Mouse (Mus musculus) kidney, postnatal 4 days (tissue): ENCODE results near the gene Tcf15.
A peak's percentile ranks its signal among the peaks of the same experiment; 100 is the strongest.

Experiments used
- DNase-seq, 2 experiments: peaks; one replicate each; pipeline ENCODE4 v3.0.0; 2021; ENCODE audit warnings: mixed read lengths in 2 of 2

Tcf15 gene

DNA sequence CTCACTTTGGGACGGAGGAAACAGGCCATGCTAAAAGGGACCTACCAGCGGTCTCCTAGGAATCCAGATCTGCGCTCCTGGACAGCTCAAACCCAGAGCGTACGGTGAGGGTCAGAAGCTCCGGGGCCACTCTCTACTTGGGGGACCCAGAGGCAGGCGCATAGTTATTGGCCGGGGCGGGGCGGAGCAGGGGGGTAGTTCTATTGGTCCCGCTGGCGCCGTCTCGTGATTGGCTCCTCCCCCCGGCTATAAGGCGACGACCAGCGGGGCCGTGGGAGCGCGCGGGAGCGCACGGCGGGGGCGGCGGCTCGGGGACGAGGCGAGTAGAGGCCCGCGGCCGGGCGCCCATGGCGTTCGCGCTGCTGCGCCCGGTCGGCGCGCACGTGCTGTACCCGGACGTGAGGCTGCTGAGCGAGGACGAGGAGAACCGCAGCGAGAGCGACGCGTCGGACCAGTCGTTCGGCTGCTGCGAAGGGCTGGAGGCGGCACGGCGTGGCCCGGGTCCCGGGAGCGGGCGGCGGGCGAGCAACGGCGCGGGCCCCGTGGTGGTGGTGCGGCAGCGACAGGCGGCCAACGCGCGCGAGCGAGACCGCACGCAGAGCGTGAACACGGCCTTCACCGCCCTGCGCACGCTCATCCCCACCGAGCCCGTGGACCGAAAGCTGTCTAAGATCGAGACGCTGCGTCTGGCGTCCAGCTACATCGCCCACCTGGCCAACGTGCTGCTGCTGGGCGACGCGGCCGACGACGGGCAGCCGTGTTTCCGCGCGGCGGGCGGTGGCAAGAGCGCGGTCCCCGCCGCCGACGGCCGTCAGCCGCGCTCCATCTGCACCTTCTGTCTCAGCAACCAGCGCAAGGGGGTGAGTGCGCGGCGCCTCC lies at the start of gene Tcf15:
Gene Tcf15, plus strand, starts transcription at position 283 of the 879 bp plus-strand sequence.
- DNase-seq: peak; percentile 82 to 86

DNA sequence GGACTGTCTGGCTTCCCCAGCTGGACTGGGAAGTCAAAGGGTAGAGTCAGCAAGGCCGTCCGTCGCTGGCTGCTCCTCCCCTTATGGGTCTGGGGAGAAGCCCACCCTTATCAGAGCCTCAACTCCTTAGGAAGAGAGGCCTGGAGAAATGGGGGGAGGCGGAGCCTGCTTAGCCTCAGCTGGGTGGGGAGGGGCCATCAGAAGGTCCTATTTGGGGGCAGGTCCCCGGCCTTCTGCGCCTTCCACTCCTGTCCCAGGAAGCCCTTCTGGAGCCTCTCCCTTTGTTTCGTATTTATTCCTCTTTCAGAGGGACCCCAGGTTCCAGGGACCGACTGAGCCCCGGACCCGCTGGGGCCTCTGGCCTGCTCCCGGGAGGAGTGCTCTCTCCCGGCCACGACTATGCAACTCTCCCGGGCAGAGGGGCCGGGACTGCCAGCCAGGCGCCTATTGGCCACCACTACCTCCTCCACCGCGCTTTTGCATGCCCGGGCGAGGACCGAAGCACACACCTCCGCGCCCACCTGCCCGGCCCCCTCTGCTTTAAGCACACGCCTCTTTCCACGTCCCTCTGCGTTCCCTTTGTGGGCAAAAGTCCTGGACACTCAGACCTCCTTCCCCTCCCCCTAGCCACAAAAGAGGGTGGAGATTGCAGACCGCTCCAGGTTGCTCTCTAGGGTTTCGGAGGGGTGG lies 48.4 kb upstream of the Tcf15 start:
- peak; percentile 23 to 45 for DNase-seq

DNA sequence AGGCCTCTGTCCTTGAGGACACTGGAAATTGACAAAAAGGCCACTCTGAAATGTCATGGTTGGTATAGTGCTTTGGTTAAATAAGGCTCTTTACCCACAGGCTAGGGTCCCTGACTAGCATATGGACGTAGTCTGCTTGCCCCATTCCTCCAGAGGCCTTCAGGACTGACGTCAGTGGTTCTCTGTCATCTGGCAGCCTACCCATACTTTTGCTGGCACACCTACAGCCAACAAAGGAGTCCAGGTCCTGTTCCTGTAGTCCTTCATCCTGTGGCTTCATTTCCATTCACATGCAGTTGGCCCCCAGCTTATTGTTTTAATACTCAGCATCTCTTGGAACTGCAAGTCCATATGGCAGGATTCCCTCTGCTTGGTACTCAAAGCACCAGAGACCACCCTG lies 46.4 kb upstream of the Tcf15 start:
- no peak for DNase-seq

DNA sequence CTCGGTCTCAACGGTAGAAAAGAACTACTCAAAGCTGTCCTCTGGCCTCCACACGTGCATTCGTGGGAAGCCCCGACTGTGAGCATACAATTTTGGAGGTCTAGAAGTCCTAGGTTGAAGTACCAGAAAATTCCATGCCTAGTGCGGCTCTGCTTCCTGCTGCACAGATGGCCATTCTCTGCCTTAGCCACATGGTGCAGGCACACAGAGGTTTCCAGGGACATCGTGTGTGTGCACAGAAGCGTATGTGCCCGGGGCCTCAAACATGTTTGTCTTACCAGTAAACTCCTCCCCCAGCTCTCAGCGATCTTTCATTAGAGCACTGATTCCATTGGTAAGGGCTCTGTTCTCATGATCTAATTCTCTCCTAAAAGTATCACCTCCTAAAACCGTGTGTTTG lies 45.4 kb upstream of the Tcf15 start:
- DNase-seq: no peak

DNA sequence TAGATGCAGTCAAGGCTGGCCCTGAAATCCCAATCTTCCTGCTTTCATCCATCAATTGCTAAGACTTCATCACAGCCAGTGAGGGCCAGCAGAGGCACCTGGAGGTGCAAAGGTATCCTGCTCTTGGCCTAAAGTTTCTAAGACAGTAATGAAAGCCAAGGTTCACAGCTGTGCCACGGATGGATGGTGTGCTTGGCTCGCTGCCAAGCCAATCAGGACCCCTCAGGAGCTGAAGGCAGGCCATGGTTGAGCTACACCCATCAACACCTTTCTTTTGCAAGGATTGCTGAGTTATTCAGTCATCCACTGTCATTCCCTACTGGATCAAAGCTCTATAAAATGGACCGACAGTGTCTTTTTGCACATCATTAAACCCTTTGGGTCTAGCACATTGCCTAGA lies 43.8 kb upstream of the Tcf15 start:
- peak; percentile 28 to 67 for DNase-seq

DNA sequence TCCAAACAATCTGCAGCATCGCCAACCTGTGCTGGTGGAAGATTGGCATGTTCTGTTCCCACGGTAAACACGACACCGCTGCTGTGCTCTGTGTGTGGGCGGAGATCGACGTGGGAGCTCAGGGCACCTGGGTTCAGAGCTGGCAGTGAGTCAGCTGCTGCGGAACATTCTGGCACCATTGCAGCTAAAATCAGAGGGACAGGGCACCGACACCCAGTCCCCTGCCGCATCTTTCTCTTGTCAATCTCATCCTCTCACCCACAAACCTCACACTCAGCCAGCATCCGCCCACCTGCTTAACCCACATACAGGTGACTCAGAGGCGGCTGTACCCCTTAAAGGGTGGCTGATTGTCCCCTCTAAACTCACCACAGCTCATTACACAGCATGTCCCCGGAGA lies 41.6 kb upstream of the Tcf15 start:
- DNase-seq: no peak

DNA sequence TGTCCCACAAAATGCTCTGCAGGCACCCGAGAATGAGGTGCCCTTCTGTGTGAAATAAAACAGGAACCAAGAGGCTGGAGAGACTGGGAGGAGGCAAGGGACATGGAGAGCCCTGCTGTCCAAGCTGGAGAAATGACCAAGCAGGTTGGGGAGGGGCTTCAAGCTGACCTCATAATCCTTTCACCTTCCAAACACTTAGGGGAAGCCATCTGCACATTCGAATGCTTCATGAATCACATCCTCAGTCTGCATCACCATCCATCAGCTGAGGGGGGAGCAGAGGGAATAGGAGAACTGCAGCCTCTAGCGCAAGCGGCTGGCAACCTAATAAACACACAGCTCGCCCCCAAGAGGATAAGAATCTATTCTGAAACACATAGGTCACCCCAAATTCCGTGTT lies 41.0 kb upstream of the Tcf15 start:
- DNase-seq: no peak

DNA sequence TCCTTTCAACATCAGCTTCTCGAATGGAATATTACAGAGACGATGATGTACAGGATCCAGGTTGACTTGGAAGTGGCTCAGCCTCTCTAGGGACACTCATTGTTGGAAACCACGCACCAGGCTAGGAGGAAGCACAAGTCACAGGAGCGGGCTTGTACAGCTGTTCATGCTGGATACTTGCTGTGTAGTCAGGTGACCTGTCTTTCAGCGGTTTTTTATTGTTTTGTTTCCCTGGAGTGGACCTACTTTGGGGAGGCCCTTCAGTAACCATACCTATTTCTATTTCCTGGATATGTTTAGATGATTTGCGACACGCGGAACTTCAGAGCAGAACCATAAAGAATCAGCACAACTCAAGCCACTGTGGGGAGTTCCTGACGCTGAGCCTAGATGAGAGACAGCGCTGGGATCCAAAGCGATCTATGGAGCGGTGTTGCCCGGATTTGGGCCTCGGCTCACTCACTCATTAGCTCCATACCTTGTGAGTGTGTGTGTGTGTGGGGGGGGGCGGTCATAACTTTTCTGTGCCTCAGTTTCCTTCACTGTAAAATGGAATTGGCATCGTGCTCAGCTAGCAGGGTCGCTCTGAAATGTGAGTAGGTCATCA lies 38.5 kb upstream of the Tcf15 start:
- peak in 1 of 2 experiments; percentile 21 for DNase-seq

DNA sequence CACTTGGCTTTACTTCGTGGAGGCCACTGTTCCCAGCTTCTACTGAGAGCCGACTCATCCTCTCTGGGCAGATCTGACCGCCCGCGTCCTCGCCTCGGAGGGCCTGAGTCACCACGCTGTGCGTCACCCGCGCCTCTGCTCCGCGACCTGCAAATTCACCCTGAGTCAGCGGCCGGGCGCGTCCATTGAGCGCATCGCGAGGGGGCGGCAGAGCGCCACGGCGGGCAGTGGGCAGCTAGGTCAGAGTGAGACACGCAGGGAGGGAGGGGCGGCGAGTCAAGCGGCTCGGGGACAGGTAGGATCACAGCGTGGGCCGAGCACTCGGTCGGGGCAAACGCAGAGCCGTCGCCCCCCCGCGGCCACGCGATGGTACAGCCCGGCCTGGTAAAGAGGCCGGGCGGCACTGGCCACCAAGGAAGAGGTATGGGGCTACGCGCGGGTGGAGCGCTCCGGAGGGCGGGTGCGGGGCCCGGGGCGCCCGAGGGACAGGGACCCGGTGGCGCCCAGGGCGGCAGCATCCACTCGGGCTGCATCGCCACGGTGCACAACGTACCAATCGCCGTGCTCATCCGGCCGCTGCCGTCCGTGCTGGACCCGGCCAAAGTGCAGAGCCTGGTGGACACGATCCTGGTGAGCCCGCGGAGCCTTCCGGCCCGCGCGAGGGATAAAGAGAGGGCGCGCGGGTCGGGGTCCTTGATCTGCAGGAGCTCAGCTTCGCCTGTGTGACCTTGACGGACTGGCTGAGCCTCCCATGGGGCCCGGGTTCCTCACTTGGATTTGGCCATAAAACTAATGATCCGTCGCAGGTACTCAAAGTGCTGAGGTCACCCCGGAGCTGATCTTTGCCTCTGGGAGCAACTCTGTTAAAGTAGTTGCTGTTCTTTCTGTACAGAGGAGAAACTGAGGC lies 37.8 kb upstream of the Tcf15 start, which contains the start of gene Srxn1:
Gene Srxn1, plus strand, starts transcription at position 199 of the 907 bp plus-strand sequence.
- peak; percentile 85 to 92 for DNase-seq

DNA sequence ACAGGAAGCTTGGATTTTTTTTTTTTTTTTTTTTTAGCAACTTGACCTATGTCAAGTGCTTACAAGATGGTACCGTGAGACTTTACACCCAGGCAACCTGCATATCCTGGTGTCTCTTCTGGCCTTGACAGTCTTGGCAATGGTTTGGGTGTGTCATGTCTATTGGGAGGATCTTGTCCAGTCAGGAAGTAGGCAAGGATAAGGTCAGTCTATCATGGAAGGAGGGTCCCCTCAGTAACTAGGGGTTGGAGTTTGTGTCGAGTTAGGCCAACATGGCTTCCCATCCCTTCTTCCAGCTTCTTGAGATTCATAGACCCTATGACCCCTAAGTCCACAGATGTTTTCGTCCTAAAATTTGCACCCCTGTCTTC lies 37.2 kb upstream of the Tcf15 start:
- DNase-seq: no peak

DNA sequence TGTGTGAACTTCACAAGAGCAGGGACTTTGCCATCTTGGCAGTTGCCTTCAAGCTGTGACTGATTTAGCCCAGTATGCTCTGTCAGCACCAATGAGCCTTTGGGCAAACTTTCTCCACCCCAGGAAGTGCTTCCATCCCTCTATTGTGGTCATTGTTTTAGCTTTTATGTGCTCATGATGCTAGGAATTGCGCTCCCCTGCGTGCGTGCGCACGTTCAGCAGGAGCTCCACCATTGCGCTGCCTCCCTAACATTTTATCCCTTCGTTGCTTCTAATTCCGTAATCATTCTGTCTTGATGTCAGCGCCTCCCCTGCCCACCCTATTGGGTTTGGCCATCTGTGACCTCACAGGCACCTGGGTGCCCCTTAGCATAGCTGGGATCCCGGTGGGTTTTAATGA lies 36.8 kb upstream of the Tcf15 start:
- no peak for DNase-seq

DNA sequence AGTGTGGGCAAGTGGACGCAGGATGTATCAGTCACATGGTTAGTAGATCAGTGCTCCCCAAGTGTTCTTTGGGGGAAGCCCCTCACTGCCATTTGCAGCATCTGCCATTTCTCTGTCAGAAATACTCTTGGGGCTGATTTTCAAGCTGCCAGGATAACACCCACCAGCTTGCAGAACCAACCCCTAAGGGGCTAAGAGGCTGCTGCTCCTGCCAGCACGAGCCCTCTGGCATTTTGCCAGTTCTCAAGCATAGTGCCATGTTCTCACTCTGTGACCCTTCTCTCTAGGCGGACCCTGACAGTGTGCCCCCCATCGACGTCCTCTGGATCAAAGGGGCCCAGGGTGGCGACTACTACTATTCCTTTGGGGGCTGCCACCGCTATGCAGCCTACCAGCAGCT lies 34.7 kb upstream of the Tcf15 start:
- no peak for DNase-seq

DNA sequence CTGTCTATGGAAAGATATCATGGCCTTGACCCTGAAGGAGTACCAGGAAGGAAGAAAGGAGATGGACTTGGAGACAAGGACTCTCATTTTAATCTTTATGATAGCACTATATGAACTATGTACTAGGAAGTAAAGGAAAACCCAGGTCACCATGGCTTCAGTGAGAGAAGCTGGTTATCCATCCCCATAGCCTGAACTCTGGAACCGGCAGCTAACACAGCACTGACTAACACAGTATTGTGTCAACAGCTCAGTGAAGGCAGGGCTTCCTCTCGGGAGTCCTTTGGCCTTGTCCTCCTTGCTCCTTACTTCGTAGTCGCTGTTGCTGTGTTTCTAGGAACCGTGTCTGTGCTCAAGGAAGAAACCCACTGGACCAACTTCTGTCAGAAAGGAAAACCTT lies 34.0 kb upstream of the Tcf15 start:
- no peak for DNase-seq

DNA sequence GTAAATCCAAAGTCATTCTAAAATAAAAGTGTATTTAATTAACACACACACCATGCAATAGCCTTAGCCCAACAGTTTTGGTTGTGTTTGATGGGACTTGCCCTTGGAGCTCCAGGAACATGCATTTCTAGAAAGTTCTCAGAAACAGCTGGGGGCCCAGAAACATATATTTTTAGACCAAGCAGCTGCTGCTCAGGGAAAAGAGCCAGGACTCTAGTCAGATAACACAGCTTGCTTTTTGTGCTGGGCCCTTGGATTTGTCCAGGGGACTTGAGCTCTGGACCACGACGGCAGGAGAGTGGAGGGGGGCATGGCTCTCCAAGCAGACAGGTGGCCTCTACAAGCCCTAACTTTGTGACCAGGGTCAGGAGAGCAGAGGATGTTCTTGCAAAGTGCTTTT lies 32.0 kb upstream of the Tcf15 start:
- peak in 1 of 2 experiments; percentile 26 for DNase-seq

DNA sequence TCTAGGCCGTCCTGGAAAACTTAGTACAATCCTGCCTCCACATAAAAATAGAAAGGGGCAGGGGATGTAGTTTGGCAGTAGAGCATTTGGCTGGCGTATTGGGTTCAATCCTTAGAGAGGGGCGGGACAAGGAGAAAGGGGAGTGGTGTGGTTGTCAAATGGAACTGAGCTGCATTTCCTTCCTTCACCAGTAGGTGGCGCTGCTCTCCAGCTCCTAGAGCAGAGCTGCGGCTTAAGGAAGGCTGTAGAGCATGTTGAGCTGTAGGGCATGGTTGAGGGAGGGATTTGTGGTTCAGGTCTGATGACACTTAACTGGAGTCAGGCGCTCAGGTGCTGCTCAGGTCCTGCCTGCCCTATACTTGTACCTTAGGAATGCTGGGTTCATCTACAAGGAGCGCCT lies 31.4 kb upstream of the Tcf15 start:
- peak; percentile 96 to 97 for DNase-seq

DNA sequence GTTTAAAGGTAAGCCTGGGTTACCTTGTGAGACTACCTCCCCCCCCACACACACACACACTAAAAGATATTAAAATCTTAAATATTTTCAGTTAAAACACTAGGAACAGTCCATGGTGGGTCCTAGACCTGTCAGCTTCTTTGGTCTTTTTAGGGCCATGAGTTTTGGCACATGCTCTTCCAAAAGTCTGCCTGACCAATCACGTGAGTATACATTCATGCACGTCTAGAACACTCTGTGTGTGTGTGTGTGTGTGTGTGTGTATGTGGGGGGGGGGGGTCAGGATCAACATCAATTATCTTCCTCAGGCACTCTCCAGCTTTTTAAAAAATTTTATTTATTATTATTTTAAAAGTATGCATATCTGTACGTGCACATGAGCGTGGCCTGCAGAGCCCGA lies 30.9 kb upstream of the Tcf15 start:
- no peak for DNase-seq

DNA sequence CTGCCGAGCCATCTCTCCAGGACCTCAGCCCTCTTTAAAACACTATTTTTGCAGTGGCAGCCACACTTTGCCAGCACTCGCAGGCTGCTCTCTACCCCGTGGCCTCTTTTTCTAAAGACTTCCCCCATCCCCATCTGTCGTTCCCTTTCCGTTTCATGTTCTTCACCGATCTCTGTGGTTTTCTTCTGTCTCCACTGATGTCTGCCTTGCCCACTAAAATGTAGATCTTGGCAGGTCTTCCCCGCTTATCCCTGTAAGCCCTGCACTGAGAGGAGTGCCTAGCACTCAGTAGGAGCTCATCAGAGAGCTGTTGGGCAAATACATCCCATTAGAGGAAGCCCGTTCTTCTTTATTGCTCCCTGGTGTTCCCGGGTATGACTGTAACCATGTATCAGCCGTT lies 30.4 kb upstream of the Tcf15 start:
- no peak for DNase-seq

DNA sequence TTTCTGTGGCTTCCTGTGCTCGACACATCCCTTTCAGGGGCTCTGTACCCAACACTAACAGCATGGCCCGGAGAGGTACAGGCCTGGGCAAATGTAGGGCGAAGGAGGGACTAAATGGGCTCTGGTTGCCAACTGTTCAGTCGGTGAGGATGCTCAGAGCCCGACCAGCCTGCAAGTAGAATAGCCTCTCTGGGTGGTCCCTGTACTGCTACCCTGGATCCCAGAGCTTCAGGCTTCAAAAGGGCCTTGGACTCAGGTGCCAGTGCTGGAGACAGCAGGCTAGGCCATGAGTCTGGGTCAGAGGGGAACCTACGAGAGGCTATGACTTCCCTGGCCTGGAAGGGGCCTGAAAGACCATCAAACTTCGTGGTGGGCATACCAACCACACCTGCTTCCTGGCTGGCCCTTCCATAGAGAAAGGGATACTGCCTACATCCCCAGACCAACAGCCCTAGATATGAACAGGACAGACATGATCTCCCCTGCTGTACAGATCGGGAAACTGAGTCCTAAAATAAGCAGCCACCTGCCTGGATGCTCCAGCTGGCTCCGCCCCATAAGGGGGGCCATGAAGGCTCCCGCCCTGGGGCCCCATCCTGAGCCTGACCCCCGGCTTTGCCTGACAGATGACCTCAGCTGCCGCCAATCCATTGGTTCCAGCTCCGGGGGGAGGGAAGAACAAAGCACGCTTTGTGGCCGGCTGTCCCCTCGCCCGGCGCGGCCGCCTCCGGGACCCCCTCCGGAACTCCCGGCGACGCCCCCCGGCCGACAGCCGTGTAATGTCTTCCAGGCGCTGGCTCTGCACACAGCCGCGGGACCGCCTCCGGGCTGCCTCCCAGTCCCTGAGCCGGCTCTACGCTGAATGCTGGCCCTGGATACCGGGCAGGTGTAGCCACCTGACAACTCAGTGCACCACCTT lies 29.0 kb upstream of the Tcf15 start:
- peak; percentile 37 to 60 for DNase-seq

DNA sequence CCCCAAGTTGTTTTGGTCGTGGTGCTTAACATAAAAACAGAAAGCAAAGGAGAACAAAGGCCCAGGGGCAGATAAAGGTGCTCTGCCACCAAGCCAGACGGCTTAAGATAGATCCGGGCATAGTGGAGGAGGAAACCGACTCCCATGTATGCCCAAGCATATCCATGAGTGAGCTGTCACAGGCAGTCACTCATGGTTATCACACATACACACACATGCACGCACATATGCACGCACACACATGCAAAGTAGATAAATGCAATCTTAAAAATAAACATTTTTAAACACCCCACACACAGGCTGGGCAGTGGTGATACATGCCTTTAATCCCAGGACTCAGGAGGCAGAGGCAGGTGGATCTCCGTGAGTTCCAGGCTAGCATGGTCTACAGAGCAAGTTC lies 25.7 kb upstream of the Tcf15 start:
- no peak for DNase-seq

DNA sequence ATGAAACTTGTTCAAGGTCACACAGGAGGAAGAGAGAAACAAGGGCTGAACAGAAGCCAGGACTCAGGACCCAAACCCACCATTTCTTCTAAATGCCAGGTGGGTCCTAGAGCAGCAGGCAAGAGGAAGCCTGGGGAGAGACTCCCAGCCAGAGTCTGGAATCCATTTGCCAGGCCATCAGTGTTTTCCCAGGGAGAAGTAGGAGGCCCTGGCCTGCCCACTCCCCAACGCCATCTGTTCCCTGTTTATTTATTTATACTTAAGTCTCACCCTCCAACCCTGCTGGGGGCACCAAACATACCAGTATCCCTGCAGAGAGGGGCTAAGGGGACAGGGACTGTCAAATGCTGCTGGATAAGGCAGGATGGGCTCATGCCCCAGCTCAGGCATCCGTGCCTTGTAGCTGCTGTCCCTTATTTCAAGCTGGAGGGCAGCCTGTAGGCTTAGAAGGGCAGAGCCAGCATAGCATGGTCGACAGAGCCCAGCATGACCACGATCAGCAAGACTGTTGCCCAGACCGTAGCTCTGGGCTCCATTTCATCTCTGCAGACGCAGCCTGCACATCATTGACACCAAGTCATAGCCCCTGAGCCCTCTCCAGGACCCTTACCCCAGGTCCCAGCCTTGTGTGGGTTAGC lies 24.0 kb upstream of the Tcf15 start:
- no peak for DNase-seq

DNA sequence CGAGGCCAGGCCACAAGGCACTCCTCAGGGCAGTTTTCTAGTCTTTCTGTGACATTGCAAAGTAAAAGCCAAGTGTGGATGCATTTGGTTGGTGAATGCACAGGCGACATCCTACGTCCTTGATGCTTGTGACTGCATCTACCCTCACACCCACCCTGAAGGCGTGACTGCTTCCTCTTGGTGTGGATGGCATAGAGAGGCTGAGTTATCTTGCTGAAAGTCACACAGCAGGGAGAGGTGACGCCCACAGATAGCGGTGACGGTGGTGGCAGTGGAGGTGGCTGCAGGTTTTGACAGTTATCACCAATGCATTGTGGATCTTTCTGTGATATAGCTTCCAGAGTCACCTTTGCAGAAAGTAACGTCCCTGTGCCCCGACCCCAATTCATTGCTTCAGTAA lies 20.5 kb upstream of the Tcf15 start:
- DNase-seq: no peak
